14 mouse cellular contexts compared by ENCODE assay signal in genomic region chr5:21844676-21845075, GRCm38 (mm10). TPM values are rescaled to one million over a fixed set of nuclear protein-coding genes. Genes with fewer than 3 reads are reported as not detected.
DNase-seq lines count a peak whose midpoint lies in the region; ATAC-seq and TF ChIP-seq lines count a peak whose summit lies in the region.
"Had no signal": no experiment of that assay in that cellular context is flagged by ENCODE, and none has a peak within 500 bp of the region (broad histone marks: within the 10 kb centered on the region; RNA-seq: fewer than 3 reads in every experiment).

No protein-coding gene starts in this region.

- H3K9me3 ChIP-seq in liver, postnatal 0 days (ENCODE audit: low read length) = no peaks in the 10 kb centered on the region
- no peaks in the 10 kb centered on the region for H3K9me3 ChIP-seq in liver, embryonic 12.5 days (replicated peaks)
- no peaks in the 10 kb centered on the region for H3K9me3 ChIP-seq in ES-Bruce4 (replicated peaks; ENCODE audit: control insufficient read depth, insufficient read depth, low read length, poor library complexity, severe bottlenecking)
- H3K9me3 ChIP-seq: heart, embryonic 13.5 days; midbrain, embryonic 15.5 days; stomach, embryonic 15.5 days had no signal

- DNase-seq in heart, adult 2 months = no peak
- DNase-seq in heart, postnatal 10 days = no peak
- DNase-seq in liver, postnatal 0 days = no peak
- DNase-seq in urinary bladder, postnatal 10 days (ENCODE audit: low spot score) = no peak
- no peak for DNase-seq in right cerebral cortex, postnatal 4 days
- DNase-seq: thymus, postnatal 36 days had no signal

- no peak for ATAC-seq in liver, postnatal 0 days
- no peak for ATAC-seq in liver, embryonic 12.5 days
- peak; percentile 42; the same call in 1 of the 2 replicates for ATAC-seq in megakaryocyte progenitor cell, adult 5-6 weeks (replicated peaks; ENCODE audit: poor library complexity)
- ATAC-seq: midbrain, embryonic 15.5 days had no signal

- H3K27ac ChIP-seq in heart, adult 2 months = no peak overlapping the region
- no peak overlapping the region for H3K27ac ChIP-seq in liver, postnatal 0 days (ENCODE audit: low read depth)
- no peak overlapping the region for H3K27ac ChIP-seq in liver, embryonic 12.5 days
- H3K27ac ChIP-seq in ES-Bruce4 (ENCODE audit: insufficient read depth, low read length) = no peak overlapping the region
- H3K27ac ChIP-seq: heart, embryonic 13.5 days; midbrain, embryonic 15.5 days; stomach, embryonic 15.5 days had no signal

- no peak for TF ChIP-seq POLR2A in heart, adult 2 months (IDR thresholded peaks at IDR 0.05; ENCODE audit: insufficient read depth, low read depth, low read length)
- TF ChIP-seq POLR2A in ES-Bruce4 (IDR thresholded peaks at IDR 0.05; ENCODE audit: insufficient read depth, low read length) = no peak

- no peak for TF ChIP-seq EP300 in heart, adult 2 months (IDR thresholded peaks at IDR 0.05; ENCODE audit: insufficient read depth, low read depth, low read length)
- no peak for TF ChIP-seq EP300 in liver, postnatal 0 days (IDR thresholded peaks at IDR 0.05; ENCODE audit: low read depth)
- TF ChIP-seq EP300 in ES-Bruce4 (IDR thresholded peaks at IDR 0.05; ENCODE audit: insufficient read depth, low read depth, low read length) = no peak

- no peak overlapping the region for H3K9ac ChIP-seq in heart, adult 2 months (ENCODE audit: low read depth, low read length)
- H3K9ac ChIP-seq in liver, postnatal 0 days (replicated peaks) = no peak overlapping the region
- no peak overlapping the region for H3K9ac ChIP-seq in liver, embryonic 12.5 days
- H3K9ac ChIP-seq in ES-Bruce4 (ENCODE audit: low read depth, poor library complexity, severe bottlenecking) = no peak overlapping the region
- H3K9ac ChIP-seq: heart, embryonic 13.5 days; midbrain, embryonic 15.5 days; stomach, embryonic 15.5 days had no signal

- H3K4me3 ChIP-seq in heart, adult 2 months = no peak overlapping the region
- no peak overlapping the region for H3K4me3 ChIP-seq in liver, postnatal 0 days (ENCODE audit: low read depth, low read length)
- H3K4me3 ChIP-seq in liver, embryonic 12.5 days = no peak overlapping the region
- H3K4me3 ChIP-seq in ES-Bruce4 (ENCODE audit: low read depth, low read length) = no peak overlapping the region
- H3K4me3 ChIP-seq: erythroblast, embryonic 14.5 days; heart, embryonic 13.5 days; midbrain, embryonic 15.5 days; stomach, embryonic 15.5 days had no signal

- no peaks in the 10 kb centered on the region for H3K4me1 ChIP-seq in heart, adult 2 months (ENCODE audit: control insufficient read depth, insufficient read depth, low read length)
- no peaks in the 10 kb centered on the region for H3K4me1 ChIP-seq in liver, postnatal 0 days (ENCODE audit: insufficient read depth)
- 0 out of 2 replicates have a peak, but pooled peaks cover 3% of the 10 kb centered on the region for H3K4me1 ChIP-seq in liver, embryonic 12.5 days
- H3K4me1 ChIP-seq in ES-Bruce4 (ENCODE audit: control insufficient read depth, insufficient read depth, low read length) = no peaks in the 10 kb centered on the region
- H3K4me1 ChIP-seq: heart, embryonic 13.5 days; midbrain, embryonic 15.5 days; stomach, embryonic 15.5 days had no signal

- WGBS in heart, adult 2 months = 64% methylated on average over 4 of the region's 4 CpGs
- WGBS in liver, postnatal 0 days (ENCODE audit: insufficient replicate concordance) = 62% methylated on average over 4 of the region's 4 CpGs
- WGBS in liver, embryonic 12.5 days (ENCODE audit: insufficient replicate concordance) = 51% methylated on average over 4 of the region's 4 CpGs

- no peaks in the 10 kb centered on the region for H3K27me3 ChIP-seq in heart, adult 2 months (ENCODE audit: control insufficient read depth, insufficient read depth, low read length)
- H3K27me3 ChIP-seq in liver, postnatal 0 days (ENCODE audit: insufficient read depth, low read length) = no peaks in the 10 kb centered on the region
- no peaks in the 10 kb centered on the region for H3K27me3 ChIP-seq in liver, embryonic 12.5 days (replicated peaks)
- H3K27me3 ChIP-seq in ES-Bruce4 (ENCODE audit: control insufficient read depth, insufficient read depth, low read length, poor library complexity, severe bottlenecking) = no peaks in the 10 kb centered on the region
- H3K27me3 ChIP-seq: heart, embryonic 13.5 days; midbrain, embryonic 15.5 days; stomach, embryonic 15.5 days had no signal

- intact Hi-C loops in heart, adult 2 months (cut with DNase I) = no loop called here
- intact Hi-C loops in heart, postnatal 10 days (cut with DNase I) = loop anchor here (10.0 kb wide), 1 partner anchor 670 kb away; no protein-coding TSS in a partner anchor

- peak; percentile 49 for TF ChIP-seq CTCF in heart, adult 2 months (IDR thresholded peaks at IDR 0.05)
- peak; percentile 44 for TF ChIP-seq CTCF in liver, postnatal 0 days (IDR thresholded peaks at IDR 0.05; ENCODE audit: low read depth)
- TF ChIP-seq CTCF in ES-Bruce4 (IDR thresholded peaks at IDR 0.05; ENCODE audit: low read depth, low read length) = peak; percentile 33

- H3K79me2 ChIP-seq in heart, adult 2 months (replicated peaks; ENCODE audit: control insufficient read depth, insufficient read depth, low read length) = no peaks in the 10 kb centered on the region

- H3K36me3 ChIP-seq in heart, adult 2 months (ENCODE audit: control insufficient read depth, insufficient read depth, low read length) = no peaks in the 10 kb centered on the region
- no peaks in the 10 kb centered on the region for H3K36me3 ChIP-seq in liver, postnatal 0 days (replicated peaks; ENCODE audit: insufficient read depth, low read length)
- H3K36me3 ChIP-seq in liver, embryonic 12.5 days = no peaks in the 10 kb centered on the region
- H3K36me3 ChIP-seq in ES-Bruce4 (ENCODE audit: control insufficient read depth, insufficient read depth, low read length, poor library complexity, severe bottlenecking) = no peaks in the 10 kb centered on the region
- H3K36me3 ChIP-seq: heart, embryonic 13.5 days; midbrain, embryonic 15.5 days; stomach, embryonic 15.5 days had no signal

- no peak overlapping the region for H3K4me2 ChIP-seq in liver, postnatal 0 days (ENCODE audit: low read depth, low read length)
- no peak overlapping the region for H3K4me2 ChIP-seq in liver, embryonic 12.5 days
- H3K4me2 ChIP-seq: heart, embryonic 13.5 days; midbrain, embryonic 15.5 days; stomach, embryonic 15.5 days had no signal

RNA-seq across cellular contexts. Expression of gene Slc26a5, which starts 20.7 kb away (rescaled TPM):
- not detected for total RNA-seq in heart, adult 2 months (2021)
- not detected in 2 replicates for polyA plus RNA-seq in heart, adult 2 months (2012; rRNA removed)
- total RNA-seq in heart, postnatal 10 days (2021) = not detected
- not detected in 2 replicates for polyA plus RNA-seq in liver, postnatal 0 days (2015; fragmentation: Nextera tagmentation; extraction: Ambion mirVana)
- polyA plus RNA-seq in liver, embryonic 12.5 days (2016; fragmentation: Nextera tagmentation; extraction: Ambion mirVana) = not detected in 2 replicates
- polyA plus RNA-seq in ES-Bruce4 (2011; ENCODE audit: insufficient read depth, insufficient read length, low read depth, missing spikeins) = not detected in 2 replicates
- not detected in 2 replicates for total RNA-seq in megakaryocyte progenitor cell, adult 5-6 weeks (2015)
- total RNA-seq in megakaryocyte progenitor cell, adult 5-6 weeks (2017) = not detected in 2 replicates
- polyA plus RNA-seq: erythroblast, embryonic 14.5 days; heart, embryonic 13.5 days; large intestine, adult 2 months; stomach, embryonic 15.5 days had no signal

RNA-seq across cellular contexts. Expression of gene Psmc2, which starts 59.6 kb away (rescaled TPM):
- 10 to 100 TPM; 87.3 to 97.5 TPM for total RNA-seq in heart, adult 2 months (2021)
- 33.7 and 57.6 TPM in 2 replicates for polyA plus RNA-seq in heart, adult 2 months (2012; rRNA removed)
- 100 to 1,000 TPM in 1 of 2 experiments, 10 to 100 TPM in 1; 98.9 to 101 TPM for total RNA-seq in heart, postnatal 10 days (2021)
- polyA plus RNA-seq in liver, postnatal 0 days (2015; fragmentation: Nextera tagmentation; extraction: Ambion mirVana) = 76.7 and 82.0 TPM in 2 replicates
- polyA plus RNA-seq in liver, embryonic 12.5 days (2016; fragmentation: Nextera tagmentation; extraction: Ambion mirVana) = 188 and 189 TPM in 2 replicates
- polyA plus RNA-seq in ES-Bruce4 (2011; ENCODE audit: insufficient read depth, insufficient read length, low read depth, missing spikeins) = 137 TPM in 2 replicates
- 106 and 112 TPM in 2 replicates for total RNA-seq in megakaryocyte progenitor cell, adult 5-6 weeks (2015)
- total RNA-seq in megakaryocyte progenitor cell, adult 5-6 weeks (2017) = 102 and 105 TPM in 2 replicates

RNA-seq across cellular contexts. Expression of gene Dnajc2, which starts 59.6 kb away (rescaled TPM):
- 10 to 100 TPM; 20.9 to 21.5 TPM for total RNA-seq in heart, adult 2 months (2021)
- 4.1 and 4.9 TPM in 2 replicates for polyA plus RNA-seq in heart, adult 2 months (2012; rRNA removed)
- total RNA-seq in heart, postnatal 10 days (2021) = 10 to 100 TPM; 18.2 to 20.8 TPM
- polyA plus RNA-seq in liver, postnatal 0 days (2015; fragmentation: Nextera tagmentation; extraction: Ambion mirVana) = 25.0 and 27.1 TPM in 2 replicates
- 66.6 and 67.6 TPM in 2 replicates for polyA plus RNA-seq in liver, embryonic 12.5 days (2016; fragmentation: Nextera tagmentation; extraction: Ambion mirVana)
- 113 and 119 TPM in 2 replicates for polyA plus RNA-seq in ES-Bruce4 (2011; ENCODE audit: insufficient read depth, insufficient read length, low read depth, missing spikeins)
- total RNA-seq in megakaryocyte progenitor cell, adult 5-6 weeks (2015) = 143 and 148 TPM in 2 replicates
- total RNA-seq in megakaryocyte progenitor cell, adult 5-6 weeks (2017) = 185 and 221 TPM in 2 replicates
